Mouse (Mus musculus) Patski (cell line): Measurements from ENCODE around the gene Ctnnb1. TPM values are rescaled to one million over a fixed set of nuclear protein-coding genes. Genes with fewer than 3 reads are reported as not detected.
A peak's percentile ranks its signal among the peaks of the same experiment; 100 is the strongest.

Experiments used
- ATAC-seq: fragments of 100-300 bp; one replicate; pipeline ENCODE4 v1.8.0; 2021
- CTCF ChIA-PET: fragments of 350-600 bp; sonication (Branson Sonifier 250); formaldehyde crosslinking; loops from one replicate; lab custom pipeline; 2022; ENCODE audit warnings: inconsistent platforms; lab: Charles Lee
- POLR2A ChIA-PET: fragments of 350-600 bp; sonication (Branson Sonifier 250); formaldehyde crosslinking; loops from one replicate; lab custom pipeline; 2022; ENCODE audit warnings: antibody characterized with exemption, inconsistent platforms; lab: Charles Lee
- DNase-seq: peaks from one replicate; pipeline ENCODE4 v3.0.0-alpha.2; 2011; ENCODE audit warnings: low read depth, low spot score
- H3K27me3 ChIP-seq: fragments of 371-371 bp; one replicate; pipeline ENCODE4 v1.5.1; 2021
- CTCF ChIP-seq: fragments of 100-300 bp; IDR thresholded peaks from one replicate; pipeline ENCODE4 v1.5.1; 2021
- in situ Hi-C: fragments of 300-500 bp; cut with MboI; formaldehyde crosslinking; loops from 3 replicates; pipeline ENCODE4 v1.11.1; 2018; ENCODE audit warnings: low pct_unique_long_range_greater_than_20kb, mixed read lengths
- polyA plus RNA-seq: library from polyadenylated mRNA; unstranded; gene quantifications from one replicate; pipeline ENCODE4 v1.2.3, GENCODE M21; 2021

Ctnnb1 gene
- polyA plus RNA-seq, 1 experiment from 2014 or later: 651 TPM

DNA sequence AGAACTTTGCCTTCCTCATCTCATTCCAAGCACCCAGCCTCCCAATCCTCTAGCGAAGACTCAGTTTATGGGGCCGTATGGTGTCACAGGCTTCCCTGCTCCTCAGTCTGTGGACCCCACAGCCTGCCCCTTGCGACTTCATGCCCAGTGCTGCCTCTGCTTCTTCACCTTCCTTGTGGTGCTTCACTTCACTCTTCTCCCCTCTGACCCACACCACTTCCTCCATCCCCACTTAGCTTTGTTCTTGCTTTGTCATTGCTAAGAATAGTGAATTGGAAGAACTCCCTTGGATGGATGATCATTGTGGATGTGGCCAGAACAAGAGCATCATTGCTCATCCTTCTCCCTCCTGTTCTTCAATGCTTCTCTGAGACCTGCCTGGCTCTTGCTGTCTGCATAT lies 11.8 kb downstream of the Ctnnb1 start:
- CTCF ChIA-PET: no interaction called here
- in situ Hi-C loops: loop anchor here (10.0 kb wide), 1 partner anchor 336 kb away; no protein-coding TSS in a partner anchor
- DNase-seq: no peak
- H3K27me3 ChIP-seq: no peaks in the 10 kb centered on the region
- no peak for TF ChIP-seq CTCF
- POLR2A ChIA-PET: no interaction called here
- ATAC-seq: no peak

DNA sequence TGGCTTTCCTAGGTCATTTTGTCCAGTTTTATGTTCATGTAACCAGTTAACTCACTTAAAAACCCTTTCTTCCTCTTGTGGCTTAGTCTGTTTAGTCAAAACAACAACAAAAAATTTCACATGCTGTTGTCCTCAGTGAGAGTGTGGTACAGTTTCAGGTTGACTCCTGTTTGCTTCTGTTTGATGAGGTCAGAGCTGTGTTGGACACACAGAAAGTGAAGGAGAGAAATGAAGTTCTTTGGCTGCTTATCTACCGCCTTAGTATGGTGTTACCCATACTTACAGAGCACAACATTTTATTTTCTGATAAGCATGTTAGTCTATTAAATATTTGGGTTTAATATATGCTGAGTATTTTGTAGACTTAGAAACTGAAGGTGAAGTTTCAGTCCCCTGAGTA lies 14.7 kb downstream of the Ctnnb1 start:
- H3K27me3 ChIP-seq: no peaks in the 10 kb centered on the region
- in situ Hi-C loops: loop anchor here (10.0 kb wide), 1 partner anchor 339 kb away; no protein-coding TSS in a partner anchor
- TF ChIP-seq CTCF: no peak
- DNase-seq: no peak
- CTCF ChIA-PET: interaction anchor here (2.0 kb wide), 1 partner anchor 20 kb away, joined by 6 read pairs; no protein-coding TSS in a partner anchor
- no peak for ATAC-seq
- POLR2A ChIA-PET: no interaction called here

DNA sequence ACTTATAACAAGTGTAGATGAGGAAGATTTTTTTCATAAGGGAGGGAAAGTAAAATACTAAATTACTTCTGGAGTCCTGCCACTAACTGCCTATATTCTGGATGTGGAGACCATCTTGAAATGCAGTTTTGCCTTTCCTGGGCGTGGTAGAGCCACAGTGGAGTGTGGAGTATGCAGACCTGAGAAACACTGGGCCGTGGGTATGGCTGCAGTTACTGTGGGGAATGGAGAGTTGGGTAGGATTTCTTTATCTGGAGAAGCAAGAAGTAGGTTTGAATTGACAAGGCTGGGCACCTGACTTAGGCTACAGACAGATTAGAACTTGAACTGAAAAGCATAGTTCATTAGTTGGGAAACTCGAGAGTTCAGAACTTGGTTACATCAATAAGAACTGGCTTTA lies 15.2 kb downstream of the Ctnnb1 start:
- CTCF ChIA-PET: interaction anchor here (1.3 kb wide), 1 partner anchor 28 kb away, joined by 3 read pairs; no protein-coding TSS in a partner anchor
- TF ChIP-seq CTCF: no peak
- in situ Hi-C loops: loop anchor here (10.0 kb wide), 1 partner anchor 339 kb away; no protein-coding TSS in a partner anchor
- ATAC-seq (no peak), DNase-seq (no peak)
- H3K27me3 ChIP-seq: no peaks in the 10 kb centered on the region
- POLR2A ChIA-PET: interaction anchor here (0.5 kb wide), 1 partner anchor 446 kb away, joined by 4 read pairs; no protein-coding TSS in a partner anchor

DNA sequence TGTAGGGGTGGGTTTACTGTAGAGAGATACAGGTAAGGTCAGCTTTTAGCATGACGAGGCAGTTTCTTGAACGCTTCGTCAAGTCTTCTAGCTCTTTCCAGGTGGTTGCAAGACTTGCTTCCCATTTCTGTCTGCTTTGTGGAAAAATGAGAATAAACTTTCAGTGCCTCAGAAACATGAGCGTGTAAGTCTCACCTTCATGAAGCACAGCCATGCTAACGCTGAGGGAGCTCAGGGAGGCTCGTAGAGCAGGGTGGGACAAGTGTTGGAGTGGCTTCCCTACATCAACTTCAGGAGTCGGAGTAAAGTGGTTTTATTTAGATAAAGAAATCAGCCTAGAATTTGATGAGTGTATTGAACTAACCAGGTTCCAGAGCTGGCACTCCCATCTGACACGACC lies 17.1 kb downstream of the Ctnnb1 start:
- POLR2A ChIA-PET: no interaction called here
- TF ChIP-seq CTCF: no peak
- DNase-seq (no peak), ATAC-seq (no peak)
- CTCF ChIA-PET: interaction anchor here (1.2 kb wide), 1 partner anchor 10 kb away, joined by 3 read pairs; no protein-coding TSS in a partner anchor
- H3K27me3 ChIP-seq: no peaks in the 10 kb centered on the region
- in situ Hi-C loops: loop anchor here (10.0 kb wide), 1 partner anchor 341 kb away; no protein-coding TSS in a partner anchor

DNA sequence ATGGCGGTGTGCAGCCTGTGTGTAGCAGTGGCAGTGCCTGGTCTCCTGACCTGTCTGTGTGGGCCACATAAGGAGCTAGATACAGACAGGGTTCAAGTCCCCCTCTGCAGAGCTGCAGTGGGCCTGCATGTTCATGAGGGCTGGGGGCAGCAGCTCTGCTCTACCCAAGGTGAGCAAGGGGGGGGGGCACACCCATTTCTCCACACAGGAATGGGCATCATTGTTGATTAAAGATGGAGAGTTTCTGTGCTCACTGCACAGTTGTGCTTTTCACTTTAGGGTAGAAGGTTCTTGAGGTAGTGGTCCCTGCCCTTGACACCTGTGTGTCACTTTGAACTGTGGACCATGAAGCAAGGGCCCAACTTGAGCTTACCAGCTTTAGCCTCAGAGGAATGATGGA lies 19.8 kb downstream of the Ctnnb1 start:
- CTCF ChIA-PET: no interaction called here
- no peak for TF ChIP-seq CTCF
- DNase-seq (no peak), ATAC-seq (no peak)
- in situ Hi-C loops: loop anchor here (10.0 kb wide), 1 partner anchor 344 kb away; no protein-coding TSS in a partner anchor
- H3K27me3 ChIP-seq: no peaks in the 10 kb centered on the region
- POLR2A ChIA-PET: interaction anchor here (1.4 kb wide), 1 partner anchor 9 kb away, joined by 3 read pairs; no protein-coding TSS in a partner anchor

DNA sequence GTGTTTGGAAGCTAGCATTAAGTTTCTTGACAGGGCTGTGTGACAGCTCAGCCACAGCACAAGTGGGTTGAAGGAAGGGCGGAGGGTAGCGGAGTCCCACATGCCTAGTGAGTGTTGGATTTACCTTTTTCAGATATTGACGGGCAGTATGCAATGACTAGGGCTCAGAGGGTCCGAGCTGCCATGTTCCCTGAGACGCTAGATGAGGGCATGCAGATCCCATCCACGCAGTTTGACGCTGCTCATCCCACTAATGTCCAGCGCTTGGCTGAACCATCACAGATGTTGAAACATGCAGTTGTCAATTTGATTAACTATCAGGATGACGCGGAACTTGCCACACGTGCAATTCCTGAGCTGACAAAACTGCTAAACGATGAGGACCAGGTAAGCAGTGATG lies 21.7 kb downstream of the Ctnnb1 start:
- ChIA-PET CTCF (interaction anchor here (1.0 to 1.4 kb wide), 2 partner anchors 14 to 348 kb away, joined by 3 read pairs; no protein-coding TSS in a partner anchor), POLR2A (interaction anchor here (0.5 kb wide), 1 partner anchor 1527 kb away, joined by 3 read pairs; no protein-coding TSS in a partner anchor)
- in situ Hi-C loops: no loop called here
- ATAC-seq: no peak
- DNase-seq: no peak
- H3K27me3 ChIP-seq: no peaks in the 10 kb centered on the region
- no peak for TF ChIP-seq CTCF

DNA sequence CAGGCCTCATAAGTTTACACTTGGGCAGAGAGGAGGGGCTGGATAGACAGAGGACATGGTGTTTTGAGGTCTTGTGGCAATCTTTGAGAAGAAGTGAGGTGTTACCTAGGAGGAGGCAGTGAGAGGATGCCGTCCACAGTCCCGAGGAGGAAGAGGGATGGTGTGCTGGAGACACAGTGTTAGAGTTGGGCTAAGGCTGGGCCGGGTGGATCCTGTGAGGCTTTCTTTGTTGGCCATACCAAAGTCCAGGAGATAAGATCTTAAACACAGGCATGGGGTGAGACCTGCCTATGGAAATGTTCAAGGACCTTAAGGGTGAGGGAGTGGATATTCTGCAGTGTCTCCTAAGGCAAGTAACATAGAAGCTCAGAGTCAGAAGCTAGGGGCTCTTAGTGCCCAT lies 22.9 kb downstream of the Ctnnb1 start:
- ATAC-seq: no peak
- no peak for DNase-seq
- in situ Hi-C loops: no loop called here
- POLR2A ChIA-PET: interaction anchor here (0.8 kb wide), 1 partner anchor 13 kb away, joined by 3 read pairs; no protein-coding TSS in a partner anchor
- H3K27me3 ChIP-seq: no peaks in the 10 kb centered on the region
- CTCF ChIA-PET: no interaction called here
- TF ChIP-seq CTCF: no peak

DNA sequence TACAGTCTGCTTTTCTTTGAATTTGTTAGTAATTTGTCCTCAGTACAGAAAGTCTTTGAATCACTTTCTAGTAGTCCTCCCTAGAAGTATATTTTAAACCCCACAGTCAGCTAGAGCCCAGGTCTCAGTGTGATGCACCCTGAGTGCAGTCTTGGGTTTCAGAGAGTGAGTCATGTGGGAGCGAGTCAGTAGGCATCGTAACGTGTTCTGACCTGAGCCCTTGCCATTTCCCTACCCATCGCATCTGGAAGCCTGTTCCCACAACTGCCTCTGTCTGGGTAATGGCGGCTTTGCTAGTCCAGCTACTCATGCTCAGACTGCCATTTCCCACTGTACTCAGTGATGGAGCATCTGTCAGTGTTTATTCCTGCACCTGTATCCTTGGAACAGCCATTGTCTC lies 29.0 kb downstream of the Ctnnb1 start:
- H3K27me3 ChIP-seq: no peaks in the 10 kb centered on the region
- DNase-seq (no peak), ATAC-seq (peak; percentile 32)
- no peak for TF ChIP-seq CTCF
- POLR2A ChIA-PET: interaction anchor here (1.0 kb wide), 1 partner anchor 10 kb away, joined by 3 read pairs; no protein-coding TSS in a partner anchor
- CTCF ChIA-PET: no interaction called here
- in situ Hi-C loops: no loop called here

DNA sequence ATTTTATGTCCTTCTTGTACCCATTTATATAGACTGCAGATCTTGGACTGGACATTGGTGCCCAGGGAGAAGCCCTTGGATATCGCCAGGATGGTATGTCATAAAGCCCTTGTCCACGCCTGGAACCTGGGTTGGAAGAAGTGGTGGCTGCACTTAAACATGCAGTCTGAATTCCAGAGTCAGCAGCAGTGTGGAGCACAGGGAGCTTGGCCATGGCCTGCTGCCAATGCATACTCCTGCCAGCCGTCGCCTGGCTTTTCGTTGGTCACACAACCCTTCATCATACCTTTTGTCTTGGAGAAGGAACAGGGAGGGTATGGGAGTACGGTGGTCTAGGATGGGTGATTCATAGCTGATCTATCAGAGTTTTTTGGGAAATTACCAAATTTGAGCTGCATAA lies 29.5 kb downstream of the Ctnnb1 start:
- in situ Hi-C loops: no loop called here
- ATAC-seq: no peak
- DNase-seq: no peak
- ChIA-PET CTCF (interaction anchor here (0.8 to 1.1 kb wide), 2 partner anchors 19 to 356 kb away, joined by 3 read pairs; no protein-coding TSS in a partner anchor), POLR2A (interaction anchor here (1.0 kb wide), 1 partner anchor 10 kb away, joined by 3 read pairs; no protein-coding TSS in a partner anchor)
- H3K27me3 ChIP-seq: no peaks in the 10 kb centered on the region
- TF ChIP-seq CTCF: no peak

DNA sequence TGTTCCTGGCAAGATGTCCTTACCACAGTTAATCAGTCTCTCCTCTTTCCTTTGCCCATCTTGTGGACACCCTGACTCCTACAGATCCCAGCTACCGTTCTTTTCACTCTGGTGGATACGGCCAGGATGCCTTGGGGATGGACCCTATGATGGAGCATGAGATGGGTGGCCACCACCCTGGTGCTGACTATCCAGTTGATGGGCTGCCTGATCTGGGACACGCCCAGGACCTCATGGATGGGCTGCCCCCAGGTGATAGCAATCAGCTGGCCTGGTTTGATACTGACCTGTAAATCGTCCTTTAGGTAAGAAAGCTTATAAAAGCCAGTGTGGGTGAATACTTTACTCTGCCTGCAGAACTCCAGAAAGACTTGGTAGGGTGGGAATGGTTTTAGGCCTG lies 30.2 kb downstream of the Ctnnb1 start:
- no peak for TF ChIP-seq CTCF
- H3K27me3 ChIP-seq: no peaks in the 10 kb centered on the region
- ChIA-PET POLR2A (no interaction called here), CTCF (interaction anchor here (0.8 to 1.1 kb wide), 2 partner anchors 18 to 357 kb away, joined by 3 read pairs; no protein-coding TSS in a partner anchor)
- in situ Hi-C loops: no loop called here
- ATAC-seq (no peak), DNase-seq (no peak)

DNA sequence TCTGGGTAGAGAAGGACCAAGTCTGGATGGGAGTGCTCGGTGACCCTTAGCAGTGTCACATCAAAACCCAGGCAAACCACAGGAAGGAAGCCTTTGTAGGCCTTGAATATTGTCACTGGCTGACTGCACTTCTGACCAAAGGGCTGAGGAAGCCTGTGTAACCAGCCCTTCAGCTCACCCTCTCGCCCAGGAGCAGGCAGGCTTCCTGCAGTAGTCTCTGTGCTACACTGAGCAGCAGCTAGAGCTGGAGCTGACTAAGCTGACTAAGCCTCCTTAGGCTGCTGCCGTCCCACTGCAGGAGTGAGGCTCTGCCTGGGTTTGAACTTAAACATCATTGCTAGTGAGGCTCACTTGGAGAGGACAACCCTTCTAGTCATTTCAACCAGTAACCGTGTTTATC lies 31.6 kb downstream of the Ctnnb1 start:
- CTCF ChIA-PET: no interaction called here
- H3K27me3 ChIP-seq: no peaks in the 10 kb centered on the region
- no peak for TF ChIP-seq CTCF
- POLR2A ChIA-PET: no interaction called here
- no peak for DNase-seq
- no peak for ATAC-seq
- in situ Hi-C loops: no loop called here
